Mouse (Mus musculus): ENCODE data around the gene Gm21117.
"Not testable (repeated sequence)": the region's sequence is repeated elsewhere in the genome, so short reads cannot be mapped to it uniquely, and the experiment has no call there.

The Gm21117 gene

GRCm38 (mm10) chrY:51124920-51125319 lies at the start of gene Gm21117:
Gm21117 (plus strand) TSS chrY:51125220.
- not testable (repeated sequence) for DNase-seq
